ENCODE assay signal across 7 mouse cellular contexts in genomic region chr12:72082370-72082769, GRCm38 (mm10). TPM values are rescaled to one million over a fixed set of nuclear protein-coding genes. Genes with fewer than 3 reads are reported as not detected.
DNase-seq lines count a peak whose midpoint lies in the region; ATAC-seq and TF ChIP-seq lines count a peak whose summit lies in the region.

No protein-coding gene starts in this region.

- H3K9ac ChIP-seq in hindbrain, embryonic 13.5 days, result no peak overlapping the region
- peak overlapping the region; percentile 56 for H3K9ac ChIP-seq in liver, adult 2 months (ENCODE audit: low read depth, low read length)
- no peak overlapping the region; the same call in 1 of the 2 replicates for H3K9ac ChIP-seq in neural tube, embryonic 15.5 days (replicated peaks)

- no peak for DNase-seq in G1E (ENCODE audit: low spot score)
- DNase-seq in liver, adult 2 months (ENCODE audit: extremely low read depth, low read depth, low spot score), result peak; percentile 41
- no peak for DNase-seq in left cerebral cortex, adult 11 months (ENCODE audit: low spot score)
- no peak for DNase-seq in cerebellum, adult 8-10 months

- TF ChIP-seq POLR2A in liver, adult 2 months (IDR thresholded peaks at IDR 0.05; ENCODE audit: extremely low read depth, insufficient read depth, low read length), result no peak

- H3K36me3 ChIP-seq in G1E (replicated peaks), result no peaks in the 10 kb centered on the region
- H3K36me3 ChIP-seq in hindbrain, embryonic 13.5 days, result no peaks in the 10 kb centered on the region
- H3K36me3 ChIP-seq in liver, adult 2 months (ENCODE audit: control insufficient read depth, insufficient read depth, low read length), result no peaks in the 10 kb centered on the region
- H3K36me3 ChIP-seq in neural tube, embryonic 15.5 days, result no peaks in the 10 kb centered on the region

- H3K27me3 ChIP-seq in G1E (ENCODE audit: insufficient read depth, low read length), result peaks cover 21% of the 10 kb centered on the region
- H3K27me3 ChIP-seq in hindbrain, embryonic 13.5 days, result no peaks in the 10 kb centered on the region
- no peaks in the 10 kb centered on the region for H3K27me3 ChIP-seq in liver, adult 2 months (ENCODE audit: control insufficient read depth, insufficient read depth, low read length)
- no peaks in the 10 kb centered on the region for H3K27me3 ChIP-seq in neural tube, embryonic 15.5 days (replicated peaks)

- no peak for ATAC-seq in G1E (ENCODE audit: extremely low read depth, insufficient number of reproducible peaks, low FRiP score, poor library complexity, severe bottlenecking)
- no peak for ATAC-seq in hindbrain, embryonic 13.5 days (ENCODE audit: low FRiP score)
- no peak for ATAC-seq in neural tube, embryonic 15.5 days (ENCODE audit: low FRiP score)

- peak overlapping the region; percentile 46 for H3K4me2 ChIP-seq in hindbrain, embryonic 13.5 days
- peak overlapping the region; percentile 53 for H3K4me2 ChIP-seq in neural tube, embryonic 15.5 days

- H3K27ac ChIP-seq in brown adipose tissue, adult 24 weeks (replicated peaks; ENCODE audit: low read depth, low read length), result no peak overlapping the region
- H3K27ac ChIP-seq in hindbrain, embryonic 13.5 days, result no peak overlapping the region
- no peak overlapping the region for H3K27ac ChIP-seq in liver, adult 2 months (replicated peaks; ENCODE audit: insufficient read depth, low read depth, low read length)
- H3K27ac ChIP-seq in neural tube, embryonic 15.5 days (replicated peaks), result no peak overlapping the region

- no peaks in the 10 kb centered on the region for H3K9me3 ChIP-seq in G1E (replicated peaks)
- no peaks in the 10 kb centered on the region for H3K9me3 ChIP-seq in hindbrain, embryonic 13.5 days
- H3K9me3 ChIP-seq in neural tube, embryonic 15.5 days (replicated peaks), result no peaks in the 10 kb centered on the region

- WGBS in hindbrain, embryonic 13.5 days, result 33% methylated on average over 18 of the region's 18 CpGs
- WGBS in liver, adult 2 months, result 29% methylated on average over 18 of the region's 18 CpGs
- WGBS in neural tube, embryonic 15.5 days, result 36% methylated on average over 18 of the region's 18 CpGs

- H3K79me2 ChIP-seq in liver, adult 2 months (ENCODE audit: control insufficient read depth, insufficient read depth, low read length), result no peaks in the 10 kb centered on the region

- no peak for TF ChIP-seq CTCF in G1E (IDR thresholded peaks at IDR 0.05; ENCODE audit: low read depth, low read length)
- no peak for TF ChIP-seq CTCF in liver, adult 2 months (IDR thresholded peaks at IDR 0.05; ENCODE audit: low read depth, low read length)

- peaks cover 32% of the 10 kb centered on the region for H3K4me1 ChIP-seq in G1E (ENCODE audit: insufficient read depth, low read depth, low read length)
- peaks cover 6% of the 10 kb centered on the region; the same call in 1 of the 2 replicates for H3K4me1 ChIP-seq in brown adipose tissue, adult 24 weeks (ENCODE audit: control insufficient read depth, insufficient read depth, insufficient read length, low read length)
- H3K4me1 ChIP-seq in hindbrain, embryonic 13.5 days (replicated peaks), result peaks cover 33% of the 10 kb centered on the region
- peaks cover 10% of the 10 kb centered on the region; the same call in 1 of the 2 replicates for H3K4me1 ChIP-seq in liver, adult 2 months (ENCODE audit: control insufficient read depth, insufficient read depth, low read length)
- H3K4me1 ChIP-seq in neural tube, embryonic 15.5 days, result peaks cover 27% of the 10 kb centered on the region

- H3K4me3 ChIP-seq in G1E (ENCODE audit: low read depth, low read length), result peak overlapping the region; percentile 27; the same call in 1 of the 2 replicates
- H3K4me3 ChIP-seq in brown adipose tissue, adult 24 weeks (ENCODE audit: insufficient read depth, low read depth, low read length), result peak overlapping the region; percentile 17
- H3K4me3 ChIP-seq in hindbrain, embryonic 13.5 days, result peak overlapping the region; percentile 12; the same call in 1 of the 2 replicates
- H3K4me3 ChIP-seq in liver, adult 2 months (ENCODE audit: insufficient read depth, low read depth, low read length), result peak overlapping the region; percentile 47; the same call in 1 of the 2 replicates
- peak overlapping the region; percentile 16; the same call in 1 of the 2 replicates for H3K4me3 ChIP-seq in neural tube, embryonic 15.5 days (replicated peaks)

RNA-seq across cellular contexts. Expression of gene L3hypdh, which starts 2.9 kb away (rescaled TPM):
- total RNA-seq in G1E (2014; fragmentation: Nextera tagmentation), result 0.39 and 1.1 TPM in 2 replicates
- total RNA-seq in G1E (2017), result 0.93 and 0.98 TPM in 2 replicates
- polyA plus RNA-seq in G1E (2012), result 0.42 and 0.51 TPM in 2 replicates
- 50.1 and 62.8 TPM in 2 replicates for polyA plus RNA-seq in brown adipose tissue, adult 24 weeks (2012; ENCODE audit: insufficient read depth, insufficient read length, missing spikeins)
- 9.9 and 10.5 TPM in 2 replicates for polyA plus RNA-seq in hindbrain, embryonic 13.5 days (2015; fragmentation: Nextera tagmentation; extraction: Ambion mirVana)
- 26.6 and 31.0 TPM in 2 replicates for total RNA-seq in liver, adult 2 months (2014; rRNA removed)
- polyA plus RNA-seq in liver, adult 2 months (2012; rRNA removed), result 33.1 and 39.5 TPM in 2 replicates
- polyA plus RNA-seq in neural tube, embryonic 15.5 days (2015; fragmentation: Nextera tagmentation; extraction: Ambion mirVana), result 11.7 and 14.4 TPM in 2 replicates

RNA-seq across cellular contexts. Expression of gene Jkamp, which starts 3.0 kb away (rescaled TPM):
- total RNA-seq in G1E (2014; fragmentation: Nextera tagmentation) (61.8 and 65.5 TPM in 2 replicates), G1E (2017) (35.7 and 42.3 TPM in 2 replicates)
- 9.4 and 9.8 TPM in 2 replicates for polyA plus RNA-seq in G1E (2012)
- 32.4 and 36.8 TPM in 2 replicates for polyA plus RNA-seq in brown adipose tissue, adult 24 weeks (2012; ENCODE audit: insufficient read depth, insufficient read length, missing spikeins)
- polyA plus RNA-seq in hindbrain, embryonic 13.5 days (2015; fragmentation: Nextera tagmentation; extraction: Ambion mirVana), result 126 and 129 TPM in 2 replicates
- 29.1 and 30.3 TPM in 2 replicates for total RNA-seq in liver, adult 2 months (2014; rRNA removed)
- 42.1 and 45.8 TPM in 2 replicates for polyA plus RNA-seq in liver, adult 2 months (2012; rRNA removed)
- polyA plus RNA-seq in neural tube, embryonic 15.5 days (2015; fragmentation: Nextera tagmentation; extraction: Ambion mirVana), result 117 and 130 TPM in 2 replicates

RNA-seq across cellular contexts. Expression of gene Gpr135, which starts 11.4 kb away (rescaled TPM):
- total RNA-seq in G1E (2014; fragmentation: Nextera tagmentation) (not detected in 2 replicates), G1E (2017) (not detected in 2 replicates)
- not detected in 2 replicates for polyA plus RNA-seq in G1E (2012)
- polyA plus RNA-seq in brown adipose tissue, adult 24 weeks (2012; ENCODE audit: insufficient read depth, insufficient read length, missing spikeins), result 3.5 and 4.0 TPM in 2 replicates
- 3.1 and 3.4 TPM in 2 replicates for polyA plus RNA-seq in hindbrain, embryonic 13.5 days (2015; fragmentation: Nextera tagmentation; extraction: Ambion mirVana)
- total RNA-seq in liver, adult 2 months (2014; rRNA removed), result 0.28 and 0.81 TPM in 2 replicates
- polyA plus RNA-seq in liver, adult 2 months (2012; rRNA removed), result 2.3 and 3.0 TPM in 2 replicates
- polyA plus RNA-seq in neural tube, embryonic 15.5 days (2015; fragmentation: Nextera tagmentation; extraction: Ambion mirVana), result 6.0 and 8.1 TPM in 2 replicates
